Mouse (Mus musculus) Muller cell, postnatal 12 days (primary cell): ENCODE data around the gene Coro7.
"Not testable (repeated sequence)": the region's sequence is repeated elsewhere in the genome, so short reads cannot be mapped to it uniquely, and the experiment has no call there.

ENCODE experiments used
- DNase-seq: peaks from one replicate; pipeline ENCODE4 v3.0.0-alpha.2; 2015; ENCODE audit errors: inconsistent ontology term

Coro7 gene

DNA sequence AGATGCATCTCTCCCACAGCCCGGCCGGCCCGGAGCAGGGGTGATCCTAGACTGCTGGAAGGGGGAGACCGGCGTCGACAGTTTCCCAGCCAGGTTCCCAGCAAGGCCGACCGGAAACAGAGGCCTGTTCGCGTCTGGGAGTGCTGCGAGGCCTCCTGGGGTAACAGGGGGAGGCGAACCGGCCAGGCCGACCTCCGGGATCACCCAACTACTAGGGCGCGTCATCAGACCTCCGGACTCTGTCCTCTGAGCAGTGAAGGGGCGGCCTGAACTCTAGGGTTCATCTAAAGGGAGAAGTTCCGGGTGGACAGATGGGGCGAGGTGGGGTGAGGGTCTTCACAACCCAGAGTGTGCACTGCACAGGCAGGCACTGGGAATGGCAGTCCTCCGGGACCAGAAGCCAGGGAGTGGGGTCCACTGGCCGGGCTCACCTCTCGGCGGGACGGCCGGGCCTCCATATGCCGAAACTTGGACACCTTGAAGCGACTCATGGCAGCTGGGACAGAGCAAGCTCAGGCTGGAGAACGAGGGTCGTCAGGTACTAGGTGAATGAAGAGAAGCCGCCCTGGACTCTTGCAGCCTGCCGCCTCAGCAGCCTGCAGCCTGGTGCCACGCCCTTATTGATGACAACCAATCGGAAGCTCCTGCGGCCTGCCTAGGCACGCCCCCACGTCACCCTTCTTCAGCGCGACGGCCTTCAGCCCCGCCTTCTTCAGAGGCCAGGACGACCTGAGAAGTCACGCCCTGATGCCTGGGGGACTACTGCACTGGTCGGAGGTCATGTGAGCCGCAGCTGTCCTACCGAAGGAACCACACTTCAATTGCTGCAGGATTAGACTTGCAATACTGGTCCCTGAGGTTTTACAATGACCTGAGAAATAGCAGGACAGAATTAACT lies at the start of gene Coro7:
Gene Coro7, minus strand, starts transcription at position 657 of the 898 bp plus-strand sequence.
- DNase-seq = peak; percentile 91

DNA sequence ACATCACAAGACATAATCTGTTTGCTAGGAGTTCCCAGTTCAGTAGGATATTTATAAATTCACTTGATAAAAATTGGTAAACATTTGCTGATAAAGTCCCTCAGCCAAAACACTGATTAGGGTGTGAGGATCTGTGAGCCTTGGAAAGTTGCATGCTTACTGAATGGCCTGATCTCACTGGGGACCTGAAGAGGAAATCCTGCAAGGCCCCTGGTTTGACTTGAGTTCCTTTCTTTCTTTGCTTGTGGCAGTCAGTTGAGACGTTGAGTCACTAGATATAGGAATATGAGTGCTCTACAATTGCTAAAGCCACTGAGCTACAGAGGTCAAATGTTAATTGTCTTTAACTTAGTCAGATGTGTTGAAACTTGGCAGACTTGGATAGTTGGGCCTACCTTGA lies 48.4 kb upstream of the Coro7 start:
- no peak for DNase-seq

DNA sequence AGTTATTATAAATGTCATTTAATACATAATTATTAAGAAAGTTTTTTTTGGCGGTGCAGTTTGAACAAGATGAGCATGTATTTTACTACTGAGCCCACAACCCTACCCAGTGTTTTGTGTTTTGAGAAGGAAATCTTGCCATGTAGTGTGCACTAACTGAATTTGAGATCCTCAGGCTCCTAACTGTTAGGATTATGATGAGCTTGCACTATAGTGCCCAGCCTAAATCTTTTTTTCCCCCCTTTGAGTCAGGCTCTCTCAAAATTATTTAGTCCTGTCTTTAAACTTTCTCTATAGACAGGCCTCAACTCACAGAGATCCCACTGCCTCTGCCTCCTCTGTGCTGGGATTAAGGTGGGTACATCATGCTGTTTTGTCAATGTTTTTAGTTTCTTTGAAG lies 47.9 kb upstream of the Coro7 start:
- DNase-seq = no peak

DNA sequence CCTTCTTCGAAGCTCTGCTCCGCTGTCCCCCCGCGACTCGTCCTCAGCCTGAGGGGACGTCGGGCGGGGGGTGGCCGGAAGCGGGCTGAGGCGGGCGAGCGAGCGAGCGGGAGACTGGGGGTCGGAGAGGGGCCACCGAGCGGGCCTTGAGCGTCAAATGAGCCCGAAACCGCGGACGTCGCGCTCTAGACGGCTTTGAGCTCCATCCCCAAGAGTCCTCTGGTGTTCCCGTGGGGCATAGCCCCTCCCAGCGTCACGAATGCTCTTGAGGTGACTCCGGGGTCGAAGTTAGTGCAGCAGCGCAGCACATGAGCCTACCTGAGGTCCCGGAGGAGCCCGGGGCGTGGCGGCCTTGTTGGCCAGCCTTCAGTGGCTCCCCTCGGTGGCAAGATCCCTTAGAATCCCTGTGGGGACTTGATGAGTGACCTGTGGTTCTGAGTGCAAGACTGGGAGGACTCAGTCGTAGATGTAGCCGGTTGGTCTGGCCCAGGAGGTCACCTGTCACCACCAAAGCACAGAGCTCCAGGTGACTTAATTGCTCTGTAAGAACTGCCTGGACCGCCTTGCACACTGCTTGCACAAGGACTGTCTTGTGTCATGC lies 47.1 kb upstream of the Coro7 start:
- DNase-seq = no peak

DNA sequence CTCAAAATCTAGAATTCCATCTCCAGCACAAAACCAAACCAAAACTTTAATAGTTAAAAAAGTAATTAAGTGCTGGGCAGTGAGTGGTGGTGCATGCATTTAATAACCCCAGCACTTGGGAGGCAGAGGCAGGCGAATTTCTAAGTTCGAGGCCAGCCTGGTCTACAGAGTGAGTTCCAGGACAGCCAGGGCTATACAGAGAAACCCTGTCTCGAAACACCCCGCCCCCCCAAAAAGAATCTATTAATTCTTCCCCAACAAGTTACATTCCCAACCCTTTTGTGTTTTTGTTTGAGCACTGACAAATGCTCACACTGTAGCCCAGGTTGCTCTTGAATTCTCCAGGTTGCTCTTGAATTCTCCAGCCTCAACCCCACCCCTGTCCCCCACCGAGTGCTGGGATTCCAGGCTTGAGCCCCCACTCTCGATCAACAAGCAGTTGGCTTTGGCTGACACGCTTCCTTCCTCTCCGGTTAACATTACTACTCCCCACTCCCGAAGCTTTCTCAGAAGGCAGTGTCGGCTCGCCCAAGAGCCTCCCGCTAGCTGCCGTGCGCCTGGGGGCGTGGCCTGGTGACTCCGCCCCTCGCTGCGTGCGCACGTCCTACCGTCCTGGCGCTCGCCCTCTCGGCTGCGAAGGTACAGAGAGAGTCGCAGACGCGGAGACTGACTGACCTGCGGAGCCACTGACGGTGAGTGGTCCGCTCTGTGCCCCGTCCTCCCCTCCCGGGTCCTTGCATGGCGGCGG lies 46.4 kb upstream of the Coro7 start, which contains the start of gene Hmox2:
Gene Hmox2, plus strand, starts transcription at position 582 of the 748 bp plus-strand sequence.
- DNase-seq = peak; percentile 92

DNA sequence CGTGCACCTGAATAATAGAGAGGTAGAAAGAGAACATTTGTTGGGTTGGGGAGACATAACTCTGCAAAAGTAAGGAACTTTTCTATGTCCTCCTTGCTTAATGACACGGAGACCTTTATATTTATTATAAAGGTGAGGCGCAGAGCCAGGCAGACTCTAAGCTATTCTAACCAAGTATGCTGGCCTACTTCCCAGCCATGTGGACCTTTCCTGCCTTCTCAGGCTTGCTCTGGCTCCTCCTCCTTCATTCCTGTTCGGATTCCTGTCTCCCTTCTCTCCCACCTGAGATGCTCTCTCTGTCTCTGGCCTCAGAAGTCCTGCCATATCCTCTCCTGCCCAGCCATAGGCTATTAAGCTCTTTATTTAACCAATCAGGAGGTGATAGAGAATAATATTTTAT lies 45.7 kb upstream of the Coro7 start:
- DNase-seq = no peak

DNA sequence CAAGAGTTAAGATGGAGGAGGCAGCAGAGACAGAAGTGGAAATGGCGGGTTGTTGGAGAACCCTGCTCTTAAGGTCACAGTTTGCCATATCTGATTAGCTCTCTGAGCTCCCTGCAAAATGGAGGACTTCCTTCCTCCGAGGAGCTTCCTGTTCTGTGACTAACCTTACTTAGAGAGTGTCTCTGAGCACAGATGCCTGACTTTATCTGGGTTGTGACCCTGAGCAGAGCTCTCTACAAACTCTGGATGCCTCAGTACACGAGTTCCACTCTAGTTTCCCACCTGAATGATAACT lies 43.3 kb upstream of the Coro7 start:
- no peak for DNase-seq

DNA sequence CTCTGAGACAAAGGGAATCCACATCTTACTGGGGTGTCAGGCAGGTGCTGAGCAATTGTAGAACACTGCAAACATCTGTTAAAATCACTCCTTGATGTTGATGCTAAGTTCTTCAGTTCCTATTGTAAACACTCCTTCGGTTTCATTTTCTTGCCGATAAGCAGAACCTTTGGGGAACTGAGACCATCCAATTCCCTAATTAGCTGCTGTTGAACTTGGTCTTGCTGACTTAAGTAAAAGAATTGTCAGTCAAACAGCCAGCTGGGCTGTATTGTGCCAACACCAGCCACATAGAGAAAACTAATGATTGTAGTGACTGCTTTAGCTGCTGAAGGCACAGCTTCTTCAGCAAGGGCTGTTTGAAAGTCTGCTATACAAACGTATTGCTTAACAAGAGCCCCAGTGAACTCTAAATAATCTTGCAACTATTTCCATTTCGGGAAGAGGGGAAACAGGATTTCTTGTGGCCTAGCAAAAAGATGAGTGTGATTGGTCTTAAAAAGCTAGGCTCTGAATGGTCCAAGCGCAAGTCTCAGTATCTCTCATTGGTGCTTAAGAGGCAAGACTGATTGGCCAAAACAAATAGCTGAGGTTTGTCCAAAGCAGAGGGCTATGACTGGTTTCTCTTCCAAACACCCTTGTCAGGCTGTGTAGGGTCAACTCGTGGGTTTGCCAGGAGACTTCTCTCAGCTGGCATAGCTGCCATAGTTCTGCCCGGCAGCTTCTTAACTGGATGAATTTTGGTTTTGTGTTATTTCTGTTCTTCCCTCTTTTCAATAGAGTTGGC lies 42.7 kb upstream of the Coro7 start:
- DNase-seq = peak; percentile 24

DNA sequence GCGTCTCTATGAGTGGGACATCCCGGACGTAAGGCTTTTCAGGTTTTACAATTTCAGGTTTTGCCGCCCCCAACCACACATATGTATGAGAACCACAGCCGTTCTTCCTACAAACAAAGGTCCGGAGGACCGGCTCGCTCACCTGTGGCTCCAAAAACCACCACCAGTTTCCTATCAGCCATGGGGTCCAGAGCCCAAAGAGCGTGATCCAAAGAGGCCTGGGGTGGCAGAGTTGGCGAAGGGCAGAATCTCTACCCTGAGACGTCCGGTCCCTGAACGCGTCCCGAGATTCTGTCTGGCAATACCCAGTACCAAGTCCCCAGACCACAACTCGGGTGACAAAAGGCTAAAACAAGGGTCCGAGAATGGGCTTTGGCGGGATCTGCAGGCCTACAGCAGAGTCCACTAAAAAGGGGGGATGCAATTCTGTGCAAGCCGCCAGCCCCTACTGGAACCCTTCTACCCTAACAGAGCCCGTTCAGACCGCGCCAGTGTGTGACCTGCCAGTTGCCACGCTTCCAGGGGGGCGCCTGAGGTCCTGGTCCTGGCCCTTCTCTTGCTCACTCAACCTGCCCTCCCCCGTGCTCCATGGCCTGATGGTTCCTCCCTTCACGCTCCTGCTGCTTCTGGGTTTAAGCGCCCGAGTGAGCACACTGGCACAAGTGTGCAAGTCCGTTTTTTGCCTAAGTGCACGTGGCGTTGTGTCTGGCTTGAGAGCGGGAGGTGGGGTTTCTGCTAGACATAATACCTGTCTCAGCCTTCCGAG lies 39.4 kb upstream of the Coro7 start, which contains the start of gene Nmral1:
Gene Nmral1, minus strand, starts transcription at position 604 of the 766 bp plus-strand sequence.
- DNase-seq = peak; percentile 79

DNA sequence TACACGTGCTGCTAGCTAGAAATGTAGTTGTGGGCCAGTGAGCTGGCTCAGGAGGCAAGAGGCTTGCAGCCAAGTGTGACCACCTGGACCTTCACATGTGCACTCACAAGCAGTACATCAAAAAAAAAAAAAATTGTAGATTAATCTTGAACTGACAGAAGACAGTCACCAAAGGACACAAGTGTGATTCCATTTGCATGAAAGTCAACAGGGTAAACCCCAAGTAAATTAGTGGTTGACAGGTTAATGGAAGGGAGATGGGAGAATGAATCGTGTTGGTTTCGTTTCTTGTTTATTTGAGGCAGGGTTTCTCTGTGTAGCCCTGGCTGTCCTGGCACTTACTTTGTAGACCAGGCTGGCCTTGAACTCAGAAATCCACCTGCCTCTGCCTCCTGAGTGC lies 38.3 kb upstream of the Coro7 start:
- no peak for DNase-seq

DNA sequence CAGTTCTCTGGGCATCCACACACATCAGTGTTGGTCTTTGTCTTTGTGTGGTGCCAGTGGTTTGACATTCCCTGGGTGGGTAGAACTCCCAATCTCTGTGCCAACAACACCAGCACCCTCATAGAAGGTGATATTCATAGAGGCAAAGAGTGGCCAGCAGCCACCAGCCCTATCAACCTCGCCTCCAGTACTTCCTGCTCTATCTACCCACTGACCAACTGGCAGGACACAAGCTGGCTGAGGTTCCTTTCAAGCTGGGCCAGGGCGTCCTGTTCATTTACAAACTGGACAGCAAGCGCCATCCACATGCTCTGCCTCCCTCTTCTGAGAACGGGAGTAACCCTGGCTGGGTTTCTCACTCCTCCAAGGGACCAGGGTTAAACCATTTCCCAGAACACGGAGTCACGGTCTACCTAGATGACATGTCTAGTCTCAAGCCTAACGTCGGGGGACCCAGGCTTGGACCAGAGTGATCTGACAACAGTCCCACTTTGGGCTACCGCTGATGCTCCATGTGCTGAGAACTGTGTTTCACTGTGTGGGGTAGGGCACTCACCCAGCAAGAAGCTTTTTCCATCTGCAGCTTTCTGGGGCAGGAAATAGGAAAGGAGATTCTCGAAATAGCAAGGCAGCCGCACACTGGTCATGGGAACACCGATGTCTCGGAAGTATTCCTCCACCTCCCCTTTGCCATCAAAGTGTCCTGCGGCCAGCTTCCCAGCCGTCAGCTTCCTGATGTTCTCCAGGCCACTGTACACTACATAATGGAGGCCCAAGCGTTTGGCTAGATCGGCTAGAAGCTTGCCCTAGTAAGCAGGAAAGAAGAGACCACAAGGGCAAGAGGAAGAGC lies 34.5 kb upstream of the Coro7 start:
- peak; percentile 37 for DNase-seq

DNA sequence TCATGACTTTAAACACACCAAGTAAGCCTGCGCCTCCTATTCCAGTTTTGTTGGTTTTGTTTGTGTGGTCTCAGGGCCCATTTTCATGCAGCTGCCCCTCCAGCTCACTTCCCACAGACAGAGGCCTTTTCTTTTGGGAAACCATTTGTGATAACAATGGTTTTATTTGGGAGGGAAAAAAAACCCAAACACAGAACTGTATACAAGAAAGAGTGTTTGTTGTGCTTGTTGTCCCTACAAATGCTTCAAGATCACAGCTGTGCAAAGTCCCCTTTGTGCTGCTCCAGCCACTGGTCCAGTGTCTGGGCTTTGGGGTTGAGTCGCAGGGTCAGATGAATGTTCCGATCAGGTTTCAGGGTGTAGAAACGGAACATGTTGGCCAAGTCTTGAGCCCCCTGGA lies 31.6 kb upstream of the Coro7 start:
- DNase-seq = no peak

DNA sequence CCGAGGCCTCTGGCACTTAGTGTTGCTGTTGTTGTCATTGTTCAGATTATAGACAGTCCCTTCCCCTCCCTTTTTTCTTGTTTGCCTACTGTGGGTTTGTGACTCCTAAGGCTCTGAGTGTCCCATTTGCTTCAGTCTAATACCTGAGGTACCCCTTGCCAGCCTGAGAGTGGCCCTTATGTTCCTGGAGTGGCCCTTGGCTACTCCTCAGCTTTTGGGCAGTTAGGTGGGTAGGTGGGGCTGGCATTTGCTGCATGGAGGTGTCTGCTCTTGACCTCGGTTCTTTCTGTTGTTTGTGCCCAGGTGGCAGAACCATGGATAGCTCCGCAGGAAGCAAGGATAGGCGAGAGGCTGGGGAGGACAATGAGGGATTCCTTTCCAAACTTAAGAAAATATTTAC lies 26.0 kb upstream of the Coro7 start:
- DNase-seq = no peak

DNA sequence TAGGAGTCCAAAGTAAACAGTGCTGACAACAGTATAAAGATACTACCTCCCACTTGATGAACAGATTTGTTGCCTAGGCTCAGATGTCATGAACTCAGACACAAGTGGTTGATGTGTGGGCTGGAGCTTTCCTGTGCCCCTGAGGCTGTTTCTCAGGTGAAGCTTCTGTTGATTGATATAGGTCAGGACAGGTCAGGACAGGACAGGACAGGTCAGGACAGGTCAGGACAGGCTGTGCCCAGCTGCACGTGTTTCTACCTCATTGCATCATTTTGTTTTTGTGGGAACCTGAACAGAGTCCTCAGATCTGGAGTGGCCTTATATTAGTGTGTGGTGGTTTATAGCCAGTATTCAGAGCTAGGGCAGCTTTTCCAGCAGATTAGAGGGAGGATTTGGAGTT lies 23.1 kb upstream of the Coro7 start:
- no peak for DNase-seq

DNA sequence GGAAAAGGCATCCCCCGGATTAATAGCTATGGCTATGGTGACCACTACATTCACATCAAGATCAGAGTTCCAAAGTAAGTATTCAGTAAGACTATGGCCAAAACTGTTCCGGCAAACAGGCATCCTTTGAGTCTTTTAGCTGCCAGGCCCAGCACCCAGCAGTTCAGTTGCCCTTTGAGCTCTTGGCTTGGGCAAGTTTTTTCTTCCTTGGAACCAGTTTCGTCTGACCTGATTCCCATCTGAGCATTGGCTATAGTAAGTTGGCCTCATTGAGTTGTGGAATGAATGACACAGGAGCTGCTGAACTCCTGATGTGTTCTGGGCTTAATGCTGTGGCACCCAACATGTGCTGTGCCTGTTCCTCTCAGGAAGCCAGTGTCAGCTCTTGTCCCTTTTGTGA lies 21.6 kb upstream of the Coro7 start:
- no peak for DNase-seq

DNA sequence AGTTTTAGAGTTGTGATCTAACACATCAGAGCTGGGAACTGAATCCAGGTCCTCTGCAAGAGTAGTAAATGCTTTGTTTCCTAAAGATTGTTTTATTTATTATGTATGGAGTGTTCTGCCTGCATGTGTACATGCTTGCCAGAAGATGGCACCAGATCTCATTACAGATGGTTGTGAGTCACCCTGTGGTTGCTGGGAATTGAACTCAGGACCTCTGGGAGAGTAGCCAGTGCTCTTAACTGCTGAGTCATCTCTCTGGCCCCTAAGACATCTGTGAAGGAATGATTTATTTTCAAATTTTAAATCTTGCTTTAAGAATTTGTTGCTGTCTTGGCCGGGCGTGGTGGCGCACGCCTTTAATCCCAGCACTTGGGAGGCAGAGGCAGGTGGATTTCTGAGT lies 9.8 kb upstream of the Coro7 start:
- not testable (repeated sequence) for DNase-seq

DNA sequence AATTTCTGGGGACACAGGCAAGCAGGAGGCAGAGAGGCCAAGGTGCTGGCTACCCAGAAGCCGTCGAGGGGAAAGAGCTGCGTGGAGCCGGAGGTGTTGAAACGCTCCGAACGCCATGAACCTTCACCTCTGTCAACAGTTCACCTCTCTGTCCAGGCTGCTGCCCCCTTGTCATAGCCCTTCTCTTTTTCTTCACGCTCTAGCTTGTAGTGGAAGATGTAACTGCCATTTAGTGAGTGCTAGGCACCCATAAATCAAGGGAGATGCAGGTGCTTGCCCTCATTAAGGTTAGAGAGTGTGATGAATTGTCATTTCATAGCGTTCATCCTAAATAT lies 4.8 kb upstream of the Coro7 start:
- DNase-seq = peak; percentile 2

DNA sequence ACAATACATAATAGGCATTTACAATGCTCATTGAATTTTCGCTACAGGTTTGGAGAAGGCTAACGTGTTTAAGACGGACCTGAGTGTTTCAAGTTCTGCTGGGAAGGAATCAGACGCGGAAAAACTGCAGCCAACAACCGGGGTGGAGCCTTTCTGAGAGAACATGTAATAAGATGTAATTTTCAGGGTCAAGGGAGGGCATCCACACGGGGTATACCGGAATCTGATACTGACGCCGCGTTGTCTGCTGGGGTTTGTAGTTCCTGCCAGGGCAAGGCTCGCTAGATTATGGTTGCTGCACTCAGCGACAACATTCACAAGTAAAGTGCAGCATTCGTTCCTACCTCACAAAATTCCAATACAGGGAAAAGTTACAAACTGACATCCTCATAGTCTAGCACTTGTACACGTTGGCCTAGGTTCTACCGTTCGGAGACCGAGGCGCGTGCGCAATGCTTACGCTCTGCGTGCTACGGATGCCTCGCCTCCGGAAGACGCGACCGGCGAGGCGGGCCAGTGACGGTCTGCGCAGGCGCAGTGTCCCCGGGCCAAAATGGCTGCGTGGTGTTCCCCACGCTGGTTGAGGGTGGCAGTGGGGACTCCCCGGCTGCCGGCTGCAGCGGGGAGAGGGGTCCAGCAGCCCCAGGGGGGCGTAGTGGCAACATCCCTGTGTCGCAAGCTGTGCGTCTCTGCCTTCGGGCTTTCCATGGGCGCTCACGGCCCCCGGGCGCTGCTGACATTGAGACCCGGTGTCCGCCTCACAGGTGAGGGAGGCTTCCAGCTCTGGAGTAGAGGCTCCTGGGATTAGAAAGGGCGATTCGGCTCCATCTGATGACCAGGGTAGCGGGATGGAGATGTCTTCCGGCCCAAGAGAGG lies 4.2 kb upstream of the Coro7 start:
- peak; percentile 94 for DNase-seq

DNA sequence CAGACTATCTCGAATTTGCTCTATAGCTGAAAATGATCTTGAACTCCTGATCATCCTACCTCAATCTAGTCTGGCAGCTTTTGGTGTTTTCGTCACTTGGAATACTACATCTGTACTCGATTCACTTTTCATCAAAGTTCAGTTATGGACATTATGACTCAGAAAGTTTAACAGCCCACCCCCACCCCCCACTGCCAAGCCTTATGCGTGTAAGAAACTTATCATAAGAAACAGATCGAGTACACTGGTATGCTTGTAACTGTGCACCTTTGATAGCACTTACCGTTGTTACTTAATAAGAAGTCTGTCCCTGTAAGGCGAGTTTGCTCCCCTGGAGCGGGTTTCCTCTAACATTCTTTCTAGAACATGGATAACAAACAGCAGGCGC lies 3.6 kb upstream of the Coro7 start:
- DNase-seq = no peak
